Mouse (Mus musculus) CD4-positive, CD25-positive, alpha-beta regulatory T cell (primary cell): Measurements from ENCODE around the gene Olfr798. TPM values are rescaled to one million over a fixed set of nuclear protein-coding genes. Genes with fewer than 3 reads are reported as not detected.

Experiments
- polyA plus RNA-seq: library from polyadenylated mRNA; unstranded; fragments of 100-300 nt; shearing (Covaris generic); gene quantifications from one replicate; pipeline ENCODE4 v1.2.1, GENCODE M21; 2017

The Olfr798 gene
- polyA plus RNA-seq = 0.18 TPM

DNA sequence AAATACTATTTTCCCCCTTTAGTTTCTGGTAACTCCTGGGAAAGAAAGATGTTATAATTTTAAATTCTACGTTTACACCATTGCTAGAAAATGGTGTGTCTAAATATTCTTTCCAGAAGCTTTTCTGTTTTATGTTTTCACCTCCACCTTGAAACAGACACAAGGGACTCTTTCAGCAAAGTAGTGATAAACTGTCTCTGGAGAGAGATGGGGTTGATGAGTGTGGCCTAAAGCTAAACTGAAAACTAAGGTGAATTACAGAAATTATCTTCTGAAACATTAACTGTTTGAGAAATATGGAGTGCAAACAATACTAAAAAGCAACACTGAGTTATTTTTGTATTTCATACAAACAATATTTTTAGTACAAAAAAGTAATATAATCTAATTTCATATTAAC, at the start of gene Olfr798:
Gene Olfr798, minus strand, starts transcription at position 101 of the 400 bp plus-strand sequence.

GRCm38 (mm10) chr10:129673765-129674164, 46.0 kb upstream of the Olfr798 start, which contains the start of gene Olfr801:
Gene Olfr801, minus strand, starts transcription at chr10:129673865.

GRCm38 (mm10) chr10:129657394-129657793, 29.7 kb upstream of the Olfr798 start, which contains the start of gene Olfr800:
Gene Olfr800, plus strand, starts transcription at chr10:129657694.

DNA sequence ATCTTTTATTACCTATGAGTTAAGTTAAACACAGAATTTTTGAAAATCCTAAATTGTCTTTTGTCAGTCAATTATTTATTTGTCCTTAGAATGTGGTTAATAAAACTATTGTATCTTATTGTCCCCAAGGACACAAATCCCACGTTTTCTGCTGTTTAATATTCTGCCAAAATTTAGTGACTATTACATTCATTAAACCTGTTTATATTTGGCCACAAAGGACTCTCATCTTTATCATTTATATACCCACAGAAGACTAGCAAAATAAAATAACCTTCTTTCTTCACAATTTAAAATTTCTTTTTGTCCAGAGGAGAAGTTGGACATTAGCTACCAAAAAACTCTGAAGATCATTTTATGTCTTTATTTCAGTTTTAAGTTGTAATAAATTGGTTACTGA, 9.4 kb upstream of the Olfr798 start, which contains the start of gene Olfr799:
Gene Olfr799, plus strand, starts transcription at position 301 of the 400 bp plus-strand sequence.

DNA sequence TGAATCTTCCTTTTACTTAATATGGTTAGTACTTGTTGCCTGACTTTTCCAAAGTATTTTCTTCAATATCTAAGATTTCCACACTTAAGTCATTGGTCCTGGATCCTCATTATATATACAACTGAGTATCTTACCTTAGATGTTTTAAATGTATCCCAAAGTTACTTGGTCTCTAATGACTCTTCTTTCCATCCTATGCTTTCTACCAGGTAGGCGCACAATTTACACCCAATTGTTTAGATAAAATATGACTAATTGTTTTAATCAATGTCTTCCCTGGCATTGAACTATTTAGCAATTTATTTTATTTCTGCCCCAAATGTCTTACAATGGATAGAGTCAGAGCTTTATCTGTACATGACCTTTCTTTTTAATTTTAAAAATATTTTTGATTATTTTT, 15.3 kb downstream of the Olfr798 start, which contains the start of gene Olfr796:
Gene Olfr796, minus strand, starts transcription at position 101 of the 400 bp plus-strand sequence.

Other genes with a start within 250 kb of the Olfr798 start
- gene Olfr784, start 243.9 kb downstream of the Olfr798 start, polyA plus RNA-seq = 0.07 TPM
- gene Olfr785, start 222.5 kb downstream of the Olfr798 start, polyA plus RNA-seq = not detected
- gene Olfr786, start 200.6 kb downstream of the Olfr798 start, polyA plus RNA-seq = not detected
- 0.16 TPM for gene Olfr787, start 166.1 kb downstream of the Olfr798 start, polyA plus RNA-seq
- not detected for gene Olfr788, start 156.9 kb downstream of the Olfr798 start, polyA plus RNA-seq
- gene Olfr789, start 143.2 kb downstream of the Olfr798 start, polyA plus RNA-seq = not detected
- gene Olfr790, start 129.4 kb downstream of the Olfr798 start, polyA plus RNA-seq = not detected
- not detected for gene Olfr791, start 106.1 kb downstream of the Olfr798 start, polyA plus RNA-seq
- gene Olfr792, start 88.8 kb downstream of the Olfr798 start, polyA plus RNA-seq = not detected
- not detected for gene Olfr794, start 60.3 kb downstream of the Olfr798 start, polyA plus RNA-seq
- not detected for gene Olfr796, start 15.4 kb downstream of the Olfr798 start, polyA plus RNA-seq
- gene Olfr799, start 9.6 kb upstream of the Olfr798 start, polyA plus RNA-seq = not detected
- not detected for gene Olfr800, start 29.8 kb upstream of the Olfr798 start, polyA plus RNA-seq
- not detected for gene Olfr801, start 45.9 kb upstream of the Olfr798 start, polyA plus RNA-seq
- not detected for gene Olfr802, start 60.2 kb upstream of the Olfr798 start, polyA plus RNA-seq
- gene Olfr803, start 66.4 kb upstream of the Olfr798 start, polyA plus RNA-seq = not detected
- not detected for gene Olfr804, start 75.3 kb upstream of the Olfr798 start, polyA plus RNA-seq
- not detected for gene Olfr805, start 101.4 kb upstream of the Olfr798 start, polyA plus RNA-seq
- not detected for gene Olfr806, start 114.0 kb upstream of the Olfr798 start, polyA plus RNA-seq
- not detected for gene Olfr807, start 129.9 kb upstream of the Olfr798 start, polyA plus RNA-seq
- not detected for gene Olfr808, start 137.5 kb upstream of the Olfr798 start, polyA plus RNA-seq
- gene Olfr809, start 146.7 kb upstream of the Olfr798 start, polyA plus RNA-seq = not detected
- gene Olfr810, start 167.0 kb upstream of the Olfr798 start, polyA plus RNA-seq = not detected
- not detected for gene Olfr811, start 176.5 kb upstream of the Olfr798 start, polyA plus RNA-seq
- gene Olfr812, start 218.2 kb upstream of the Olfr798 start, polyA plus RNA-seq = not detected
- not detected for gene Olfr813, start 227.4 kb upstream of the Olfr798 start, polyA plus RNA-seq